Mouse (Mus musculus) spleen, embryonic (tissue): ENCODE measurements around the gene Ttc41.

Experiments
- CTCF ChIA-PET: fragments of 350-600 bp; sonication (Branson Sonifier 250); formaldehyde crosslinking; loops from one replicate; lab custom pipeline; 2022; lab: Charles Lee

Ttc41 gene

DNA sequence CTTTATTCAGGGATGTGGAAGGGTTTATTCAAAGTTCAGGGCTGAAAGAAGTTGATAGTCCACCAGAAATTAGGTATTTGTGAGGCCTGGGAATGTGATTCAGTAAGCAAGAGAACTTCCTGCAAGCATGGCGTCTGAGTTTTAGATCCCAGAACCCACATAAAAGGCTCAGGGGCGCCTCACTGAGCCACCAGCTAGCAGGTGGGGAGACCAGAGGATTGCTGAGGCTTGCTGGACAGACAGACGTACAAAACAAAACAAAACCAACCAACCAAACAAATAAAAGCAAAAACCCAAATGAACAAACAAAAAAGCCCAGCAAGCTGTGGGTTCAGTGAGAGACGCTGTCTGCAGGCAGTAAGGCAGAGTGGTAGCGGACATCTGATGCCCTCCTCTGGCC, 77.0 kb downstream of the Ttc41 start:
- CTCF ChIA-PET, result no interaction called here

DNA sequence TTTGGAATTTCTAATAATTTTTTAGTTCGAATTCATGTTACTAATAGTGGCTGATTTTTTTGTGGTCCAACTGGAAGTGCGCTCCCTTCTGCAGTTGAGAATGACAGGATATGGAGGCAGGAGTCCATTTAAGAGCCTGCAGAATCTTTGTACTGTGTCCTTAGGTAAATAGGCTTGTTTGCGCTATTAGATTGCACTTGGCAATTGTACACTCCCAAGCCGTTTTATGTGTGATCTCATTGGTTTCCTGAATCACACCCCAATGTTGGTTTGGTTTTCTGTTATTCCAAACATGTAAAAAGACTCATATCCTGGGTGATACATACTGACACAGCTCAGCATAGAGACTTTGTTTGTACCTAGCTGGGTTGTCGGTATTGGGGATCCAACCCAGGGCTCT, 78.0 kb downstream of the Ttc41 start:
- CTCF ChIA-PET, result no interaction called here

DNA sequence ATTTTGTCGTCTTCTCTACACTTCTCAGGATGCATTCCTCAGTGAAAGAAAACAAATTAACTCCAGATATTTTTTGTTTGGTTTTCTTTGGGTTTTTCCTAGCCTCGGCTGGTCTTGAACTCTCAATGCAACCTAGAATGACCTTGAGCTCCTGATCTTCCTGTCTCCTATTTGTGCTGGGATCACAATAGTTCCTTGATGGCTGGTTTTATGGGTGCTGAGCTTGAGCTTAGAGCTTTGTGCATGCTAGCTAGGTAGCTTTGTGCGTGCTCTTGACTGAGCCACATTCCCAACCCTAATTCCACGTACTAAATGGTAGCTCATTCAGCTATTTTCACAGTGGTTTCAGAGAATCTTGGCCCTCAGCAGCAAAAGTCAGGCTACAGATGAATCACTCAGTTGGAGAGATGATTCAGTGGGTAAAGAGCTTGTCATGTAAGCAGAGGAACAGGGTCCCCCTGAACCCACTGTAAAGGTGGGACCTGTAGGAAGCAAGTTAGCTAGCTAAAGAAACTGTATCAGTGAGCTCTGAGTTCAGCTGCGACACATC, 78.6 kb downstream of the Ttc41 start:
- CTCF ChIA-PET, result no interaction called here

DNA sequence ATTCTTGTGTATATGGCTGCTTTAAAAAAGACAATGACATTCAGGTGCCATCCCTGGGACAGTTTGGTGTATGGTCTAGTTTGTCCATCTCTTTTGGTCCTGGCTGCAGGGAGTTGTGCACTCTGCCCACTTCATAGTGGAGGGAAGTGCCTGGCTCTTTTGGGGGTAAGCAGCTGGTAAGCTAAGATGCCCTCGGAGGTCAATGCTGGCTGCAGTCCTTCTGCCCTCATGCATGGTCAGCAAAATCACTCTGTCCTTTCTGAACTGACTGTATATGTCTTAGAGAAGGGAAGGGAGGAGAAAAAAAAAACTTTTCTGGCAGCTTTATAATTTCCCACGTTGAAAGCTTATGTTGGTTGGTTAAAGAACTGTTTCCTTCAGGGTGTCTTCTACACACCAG, 79.8 kb downstream of the Ttc41 start:
- CTCF ChIA-PET, result no interaction called here

DNA sequence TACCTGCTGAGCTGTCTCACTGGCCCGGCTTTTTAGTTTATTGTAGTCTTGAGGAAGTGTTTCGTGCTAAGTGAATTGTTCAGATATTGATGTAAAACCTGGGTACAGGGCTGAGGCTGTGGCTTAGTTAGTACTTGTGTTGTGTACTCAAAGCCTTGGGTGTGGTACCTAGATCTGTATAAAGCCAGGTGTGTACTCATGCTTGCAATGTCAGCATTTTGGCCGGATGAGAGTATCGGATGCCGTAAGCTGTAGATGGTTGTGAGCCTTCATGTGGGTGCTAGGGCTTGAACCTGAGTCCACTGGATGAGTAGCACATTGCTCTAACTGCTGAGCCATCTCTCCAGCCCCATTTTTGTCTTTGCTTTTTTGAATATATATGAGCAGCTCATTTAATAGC, 80.5 kb downstream of the Ttc41 start:
- CTCF ChIA-PET, result no interaction called here

DNA sequence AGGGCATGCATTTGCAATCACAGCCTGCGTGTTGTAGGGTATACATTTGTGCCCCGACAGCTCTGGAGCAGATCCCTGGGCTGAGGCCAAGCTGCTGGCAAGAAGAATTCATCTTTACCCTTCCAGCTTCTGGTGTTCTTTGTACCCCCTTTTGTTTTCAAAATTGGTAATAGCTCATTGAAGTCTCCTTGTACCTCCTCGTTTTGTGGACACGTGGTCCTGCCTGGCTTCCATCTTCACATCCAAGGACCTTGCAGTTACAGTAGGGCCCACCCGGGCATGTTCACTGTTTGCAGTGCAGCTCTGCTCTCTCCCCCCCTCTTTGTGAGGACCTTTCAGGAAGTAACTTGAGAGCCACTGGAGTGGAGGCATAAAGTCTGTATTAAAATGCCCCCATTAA, 82.6 kb downstream of the Ttc41 start:
- CTCF ChIA-PET, result no interaction called here

DNA sequence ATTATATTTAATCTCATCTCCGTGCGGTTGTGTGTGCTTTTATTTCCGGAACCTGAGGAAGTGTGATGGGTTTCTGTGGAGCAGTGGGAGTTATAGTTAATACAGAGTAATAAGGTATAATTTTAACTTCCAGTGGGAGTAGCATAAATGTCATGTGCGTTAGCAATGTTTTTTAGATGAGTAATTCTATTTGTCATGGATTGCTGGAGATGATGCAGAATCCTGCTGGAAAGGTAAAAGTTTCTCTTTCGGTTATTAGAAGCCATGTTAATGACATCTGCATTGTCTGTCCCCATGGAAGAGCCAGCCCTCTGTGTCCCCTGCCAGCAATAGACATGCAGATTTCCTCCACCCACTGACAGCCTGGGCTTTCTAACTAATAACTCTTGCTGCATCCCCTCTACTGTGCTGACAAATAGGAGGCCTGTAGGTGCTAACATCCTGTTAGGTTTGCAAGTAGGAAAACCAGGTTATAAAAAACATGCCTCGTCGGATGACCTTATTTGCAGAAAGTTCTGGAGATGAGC, 83.6 kb downstream of the Ttc41 start:
- CTCF ChIA-PET, result no interaction called here

DNA sequence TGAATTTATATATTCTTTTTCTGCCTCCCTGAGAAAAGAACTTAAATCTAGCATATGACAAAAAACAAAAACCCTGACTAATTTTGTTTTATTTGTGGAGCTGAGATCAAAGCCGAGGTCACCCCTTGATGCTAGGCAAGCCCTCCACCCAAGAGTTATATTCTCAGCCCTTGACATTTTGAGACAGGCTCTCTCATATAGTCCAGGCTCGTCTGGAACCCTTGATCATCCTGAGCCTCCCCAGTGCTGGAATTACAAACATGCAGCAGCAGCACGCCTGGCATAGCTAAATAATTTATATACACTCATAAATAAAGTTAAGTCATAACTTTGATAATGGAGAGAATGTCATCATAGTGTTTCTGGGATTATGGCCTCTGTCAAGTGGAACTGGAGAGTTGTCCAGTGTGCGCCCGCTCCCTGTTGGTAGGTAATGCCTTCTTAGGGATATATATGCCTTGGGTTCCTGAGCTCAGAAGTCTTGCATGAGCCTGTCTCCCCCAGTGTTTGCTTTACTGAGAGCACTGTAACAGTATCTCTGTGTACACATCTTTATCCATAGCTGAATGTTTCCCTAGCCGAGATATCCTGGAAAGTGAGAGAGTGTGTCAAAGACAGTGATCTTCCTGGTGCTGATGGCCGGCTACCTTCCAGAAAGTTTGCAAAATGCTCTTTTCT, 86.0 kb downstream of the Ttc41 start:
- CTCF ChIA-PET, result no interaction called here

DNA sequence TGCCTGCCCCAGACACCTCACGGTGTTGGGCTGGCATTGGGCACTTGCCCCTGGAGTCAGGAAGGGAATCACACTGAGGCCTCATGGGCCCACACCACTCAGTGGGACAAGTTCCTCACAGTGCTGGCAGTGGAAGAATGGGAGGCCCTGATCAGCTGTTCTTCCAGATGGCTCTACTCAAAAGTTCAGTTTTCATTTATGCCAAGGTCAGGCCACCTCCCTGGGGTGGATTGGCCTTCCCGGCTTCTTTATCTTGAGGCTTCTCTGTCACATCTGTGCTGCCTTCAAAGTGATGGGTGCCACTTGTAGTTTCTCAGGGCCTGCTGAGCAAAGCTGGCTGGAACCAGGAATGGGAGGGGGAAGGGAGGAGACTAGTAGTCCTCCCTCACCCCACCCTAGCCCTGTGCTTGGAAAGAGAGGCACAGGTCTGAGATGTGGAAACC, 87.9 kb downstream of the Ttc41 start:
- CTCF ChIA-PET, result no interaction called here

DNA sequence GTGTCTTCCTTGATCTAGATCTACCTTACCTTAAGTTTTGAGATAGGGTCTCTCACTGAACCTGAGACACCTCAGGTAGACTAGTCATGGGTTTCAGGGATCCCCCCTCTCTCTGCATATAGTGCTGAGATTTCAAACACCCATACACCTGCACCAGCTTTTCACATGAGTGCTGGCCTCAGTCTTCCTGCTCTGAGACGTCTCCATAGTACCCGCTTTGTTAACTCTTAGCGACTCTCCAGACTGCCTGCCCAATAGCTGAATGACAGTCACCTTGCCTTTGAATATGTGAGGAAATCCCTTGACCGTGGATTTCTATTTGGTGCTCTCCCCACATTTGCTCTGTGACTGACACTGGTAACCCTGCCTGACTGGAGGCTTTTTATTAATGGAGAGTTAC, 88.6 kb downstream of the Ttc41 start:
- CTCF ChIA-PET, result no interaction called here

DNA sequence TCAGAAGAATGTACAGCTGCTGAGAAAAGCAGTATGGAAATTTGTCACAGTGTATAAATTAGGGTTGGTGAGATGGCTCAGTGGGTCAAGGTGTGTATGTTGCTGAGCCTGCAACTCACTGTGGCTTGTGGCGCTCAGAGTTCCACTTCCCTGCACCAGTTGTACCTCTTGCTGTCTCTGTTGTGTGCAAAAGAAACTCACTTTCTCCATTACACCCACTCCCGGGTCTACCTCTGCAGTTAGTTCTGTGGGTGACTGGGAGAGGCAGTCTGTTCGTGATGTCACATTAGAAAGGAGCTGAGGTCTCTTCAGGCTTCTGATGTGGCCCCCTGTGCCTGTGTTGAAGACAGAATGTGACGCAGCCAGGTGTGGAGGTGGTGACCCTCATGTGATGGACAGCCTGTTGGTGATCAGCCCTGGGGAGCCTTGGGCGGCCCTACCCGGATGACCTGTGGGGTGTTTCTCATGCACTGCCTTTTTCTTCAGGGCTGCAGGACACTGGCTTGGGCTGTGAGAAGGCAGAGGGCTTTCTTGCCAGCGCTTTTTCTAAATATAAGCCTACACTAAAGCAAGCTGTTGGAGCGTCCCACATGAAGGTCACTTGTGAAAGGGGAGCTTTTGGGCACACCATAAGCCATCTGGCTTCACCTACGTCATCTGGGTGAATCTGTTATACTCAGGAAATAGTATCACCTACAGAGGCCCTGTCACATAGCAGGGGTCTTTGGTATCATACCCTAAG, 89.4 kb downstream of the Ttc41 start:
- CTCF ChIA-PET, result no interaction called here

DNA sequence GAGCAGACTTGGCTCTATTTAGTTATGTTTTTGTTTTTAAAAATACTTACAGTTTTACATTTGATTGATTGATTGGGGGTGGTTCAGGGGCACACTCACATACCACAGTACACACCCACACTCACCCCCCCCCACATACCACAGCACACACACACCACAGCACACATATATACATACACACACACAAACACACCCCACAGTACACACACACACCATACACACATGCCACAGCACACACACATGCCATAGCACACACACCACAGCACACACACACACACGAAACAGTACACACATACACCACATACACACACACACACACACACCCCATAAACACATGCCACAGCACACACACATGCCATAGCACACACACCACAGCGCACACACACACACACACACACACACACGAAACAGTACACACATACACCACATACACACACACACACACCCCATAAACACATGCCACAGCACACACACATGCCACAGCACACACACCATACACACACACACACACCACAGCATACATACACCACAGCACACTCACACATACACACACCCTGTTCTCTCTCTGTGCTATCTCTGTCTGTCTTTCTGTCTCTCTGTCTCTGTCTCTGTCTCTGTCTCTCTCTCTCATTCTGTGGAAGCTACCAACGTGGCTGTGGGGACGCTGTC, 90.6 kb downstream of the Ttc41 start:
- CTCF ChIA-PET, result no interaction called here

DNA sequence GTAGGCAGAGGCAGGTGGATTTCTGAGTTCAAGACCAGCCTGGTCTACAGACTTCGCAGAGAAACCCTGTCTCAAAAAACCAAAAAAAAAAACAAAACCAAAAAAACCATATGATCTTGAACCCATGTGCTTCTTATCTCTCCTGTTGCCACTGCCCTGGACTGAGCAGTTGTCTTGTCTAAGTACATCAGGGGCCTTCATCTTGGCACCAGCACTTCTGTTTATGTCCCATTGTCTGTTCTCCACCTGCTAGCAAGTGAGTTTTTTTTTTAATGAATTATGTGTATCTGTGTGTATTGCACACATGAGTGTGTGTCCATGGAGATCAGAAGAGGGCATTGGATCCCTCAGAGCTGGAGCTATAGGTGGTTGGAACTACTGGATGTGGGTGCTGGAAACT, 101.8 kb downstream of the Ttc41 start:
- CTCF ChIA-PET, result no interaction called here

DNA sequence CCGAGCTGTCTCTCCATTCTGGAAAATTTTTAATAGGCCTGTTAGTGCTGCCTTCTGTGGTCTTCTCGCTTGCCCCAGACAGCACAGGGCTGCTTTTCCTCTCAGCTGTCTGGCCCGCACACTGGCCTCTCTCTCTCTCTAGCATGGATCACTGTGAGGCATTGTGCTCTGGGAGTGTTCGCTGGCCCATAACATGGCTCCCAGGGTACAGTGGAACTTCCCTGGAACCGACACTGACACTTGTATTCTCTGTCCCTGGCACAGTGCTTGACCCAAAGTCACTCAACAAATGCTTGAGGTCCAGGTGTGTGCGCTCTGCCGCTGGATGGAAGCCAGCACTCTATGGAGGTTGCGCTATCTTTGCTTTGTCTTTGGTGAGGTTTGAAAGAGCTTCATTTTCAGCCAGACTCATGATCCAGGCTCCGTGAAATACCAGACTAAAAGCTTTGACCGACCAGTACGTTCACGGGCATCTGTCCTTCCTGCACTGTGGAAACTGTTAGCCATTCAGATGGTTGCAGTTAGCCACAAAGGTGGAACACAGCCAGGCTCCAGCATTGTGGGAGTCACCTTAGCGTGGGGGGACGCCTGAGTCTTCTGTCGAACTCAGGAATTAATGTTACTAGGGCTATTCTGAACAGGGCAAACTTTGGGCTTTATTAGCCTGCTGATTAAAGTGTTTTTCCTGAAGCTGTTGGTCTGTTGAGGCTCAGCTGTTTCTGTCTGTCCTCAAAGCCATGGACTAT, 102.6 kb downstream of the Ttc41 start:
- CTCF ChIA-PET, result no interaction called here

DNA sequence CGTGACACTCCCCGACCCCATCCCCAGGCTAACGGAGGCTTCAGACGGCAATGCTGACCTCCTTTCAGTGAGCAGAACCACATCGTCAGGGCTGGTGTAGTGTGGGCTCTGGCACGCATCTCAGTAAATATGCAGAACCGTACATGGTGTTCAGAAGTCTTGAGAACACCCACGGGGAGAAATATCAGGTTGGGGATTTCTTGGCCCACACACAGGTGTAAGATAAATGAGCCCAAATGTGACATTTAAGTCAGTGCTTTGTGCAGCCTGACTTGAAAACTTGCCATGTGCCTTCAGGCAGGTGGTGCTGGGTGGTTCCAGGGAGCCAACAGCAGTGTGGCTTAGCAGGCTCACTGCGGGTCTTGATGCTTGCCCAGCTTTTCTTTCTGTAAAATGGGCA, 104.4 kb downstream of the Ttc41 start:
- CTCF ChIA-PET, result no interaction called here

DNA sequence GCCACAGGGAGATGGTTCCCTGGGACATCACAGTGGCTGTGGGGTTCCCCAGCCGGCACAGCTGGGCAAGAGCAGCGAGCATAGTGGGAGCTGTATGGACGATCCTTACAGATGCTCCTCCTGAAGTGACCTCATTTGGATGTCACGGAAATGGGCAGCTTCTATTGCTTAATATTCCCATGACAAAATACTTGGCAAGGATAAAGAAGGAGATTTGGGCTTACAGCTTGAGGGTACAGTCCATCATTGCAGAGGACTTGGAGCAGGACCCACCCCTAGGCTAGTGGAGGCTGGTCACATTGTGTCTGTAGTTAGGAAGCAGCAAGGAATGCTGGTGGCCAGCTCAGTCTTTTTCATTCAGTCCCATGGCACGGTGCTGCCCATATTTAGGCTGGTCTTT, 105.0 kb downstream of the Ttc41 start:
- CTCF ChIA-PET, result no interaction called here

DNA sequence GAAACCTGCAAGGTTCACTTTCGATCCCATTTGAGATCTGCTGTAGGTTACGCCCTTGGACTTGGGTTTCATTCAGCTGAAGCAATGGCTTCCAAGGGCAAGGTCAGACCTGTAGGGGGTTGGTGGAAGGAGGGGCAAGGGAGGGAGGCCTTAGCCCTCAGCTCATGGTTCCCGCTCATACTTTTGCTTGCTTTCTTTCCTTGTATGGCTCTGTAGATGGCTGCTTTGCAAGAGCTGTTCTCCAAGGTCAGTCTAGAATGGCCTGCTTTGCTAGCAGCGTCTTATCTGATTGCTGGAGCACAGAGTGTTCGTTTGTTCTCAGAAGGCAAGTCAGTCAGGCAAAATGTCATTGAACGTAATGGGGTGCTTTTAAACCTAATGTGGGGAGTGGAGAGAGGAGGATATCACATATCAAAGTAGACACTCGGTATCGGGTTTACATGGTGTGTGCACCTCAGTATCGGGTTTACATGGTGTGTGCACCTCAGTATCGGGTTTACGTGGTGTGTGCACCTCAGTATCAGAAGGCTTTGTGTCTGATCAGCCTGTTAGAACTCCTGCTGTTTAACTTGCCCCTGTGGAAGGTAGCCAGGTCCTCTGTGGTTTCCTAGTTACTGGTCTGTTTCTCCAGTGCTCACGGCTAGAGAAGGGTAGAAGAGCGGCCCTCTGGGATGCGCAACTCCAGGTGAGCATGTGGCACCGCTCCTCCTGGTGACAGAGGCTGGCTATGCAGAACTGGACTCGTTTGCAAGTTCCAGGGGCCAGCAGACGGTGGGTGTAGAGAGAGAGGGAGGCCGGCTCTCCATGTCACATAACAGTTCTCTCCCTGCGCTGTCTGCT, 108.9 kb downstream of the Ttc41 start:
- CTCF ChIA-PET, result no interaction called here

DNA sequence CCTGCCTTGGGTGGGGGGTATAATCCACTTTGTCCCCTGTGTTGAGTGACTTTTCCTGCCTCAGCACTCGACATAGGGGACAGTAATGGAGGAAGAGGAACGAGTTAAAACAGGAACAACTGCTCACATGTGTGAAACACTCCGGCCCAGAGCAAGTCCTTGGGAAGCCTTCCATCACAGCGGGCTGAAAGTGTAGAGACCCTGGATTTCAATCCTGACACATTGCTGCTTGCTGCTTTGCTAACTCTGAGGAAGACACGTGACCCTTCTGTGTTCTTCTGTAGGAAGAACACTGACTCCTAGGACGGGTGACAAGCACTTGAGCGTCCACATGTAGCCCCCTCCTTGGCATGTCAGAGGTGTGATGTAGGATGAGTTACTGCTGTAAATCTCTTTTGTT, 109.5 kb downstream of the Ttc41 start:
- CTCF ChIA-PET, result no interaction called here

DNA sequence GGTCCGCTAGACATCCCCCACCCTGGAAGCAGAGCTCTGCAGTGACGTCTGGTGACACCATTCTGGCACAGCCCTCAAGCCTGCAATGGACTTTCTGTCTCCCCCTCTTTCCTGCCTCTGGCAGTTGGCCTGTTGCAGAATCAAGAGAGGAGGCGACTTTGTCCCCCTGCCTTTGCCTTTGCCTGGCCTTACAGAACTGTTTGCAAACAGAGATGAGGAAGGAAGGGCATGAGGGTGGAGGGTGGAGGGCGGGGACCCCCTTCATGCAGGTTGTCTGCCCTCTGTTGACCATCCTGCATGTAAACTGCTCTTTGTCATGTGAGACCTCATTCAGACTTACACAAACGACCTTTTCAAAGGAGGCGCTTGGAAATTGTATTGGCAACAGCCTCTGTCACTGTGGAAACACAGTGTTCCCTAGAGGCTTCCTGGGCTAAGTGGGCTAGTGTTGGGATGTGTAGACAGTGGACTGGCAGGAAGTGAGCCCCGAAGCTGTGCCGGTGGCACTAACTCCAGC, 114.1 kb downstream of the Ttc41 start:
- CTCF ChIA-PET, result no interaction called here

DNA sequence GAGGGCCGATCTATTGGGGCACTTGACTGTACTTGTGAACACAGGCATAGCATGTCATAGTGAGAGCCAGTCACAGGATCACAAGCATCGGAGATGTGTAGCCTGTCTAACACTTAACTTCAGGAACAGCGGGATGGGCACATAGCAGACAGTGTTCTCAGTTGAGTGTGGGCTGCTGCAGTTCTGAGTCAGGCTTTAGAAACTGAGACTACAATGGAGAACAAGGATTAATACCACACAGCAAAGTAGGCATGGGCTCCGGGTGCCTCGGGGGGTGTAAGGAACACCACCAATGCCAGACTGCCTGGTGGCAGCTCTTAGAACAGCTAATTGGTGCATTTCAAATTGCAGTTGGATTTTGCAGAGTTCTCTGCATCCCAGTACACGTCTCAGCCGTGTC, 115.4 kb downstream of the Ttc41 start:
- CTCF ChIA-PET, result no interaction called here

DNA sequence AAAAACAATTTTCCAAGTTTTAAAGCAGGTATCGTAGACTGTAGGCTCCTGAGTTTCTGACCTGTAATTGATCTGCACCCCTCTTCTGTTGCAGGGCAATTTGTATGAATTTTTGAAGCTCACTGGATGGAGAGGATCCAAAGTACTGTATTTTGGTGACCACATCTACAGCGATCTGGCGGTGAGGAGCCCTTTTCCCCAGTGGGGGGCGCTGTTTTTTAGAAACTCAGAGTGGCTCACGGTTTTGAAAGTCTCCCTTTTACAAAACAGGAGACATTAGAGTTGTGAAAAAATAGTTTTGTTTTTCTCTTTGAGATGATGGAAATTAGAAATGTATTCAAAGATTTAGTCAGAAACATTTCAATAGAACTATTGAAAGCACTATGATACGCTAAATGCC, 118.5 kb downstream of the Ttc41 start:
- CTCF ChIA-PET, result no interaction called here
